Mouse (Mus musculus) A20 (cell line): ENCODE measurements around the gene Rorc.

Source experiments
- DNase-seq: peaks from one replicate; pipeline ENCODE4 v3.0.0-alpha.2; 2011; ENCODE audit warnings: low read depth, low spot score

The Rorc gene

DNA sequence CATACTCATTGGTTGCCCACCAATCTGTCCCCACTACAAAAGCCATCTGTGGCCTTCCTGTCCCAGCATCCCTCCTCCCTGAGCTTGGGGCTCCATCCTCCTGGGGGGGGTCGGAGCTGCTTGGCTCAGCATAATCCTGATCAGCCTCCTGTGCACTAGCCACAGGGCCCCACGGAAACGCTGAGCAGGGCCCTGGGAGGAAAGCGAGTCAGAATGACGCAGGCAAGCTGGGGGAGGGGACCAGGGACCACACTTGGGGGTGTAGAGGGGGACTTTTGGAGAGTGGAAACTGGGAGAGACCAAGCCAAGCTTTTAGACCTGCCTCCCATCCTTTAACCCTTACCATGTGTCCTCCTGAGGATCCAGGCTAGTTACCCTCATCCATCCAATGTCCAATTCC, 3.3 kb downstream of the Rorc start:
- no peak for DNase-seq

- DNase-seq: no peak
Observed at GRCm38 (mm10) chr3:94377028-94377923, 4.7 kb downstream of the Rorc start.

DNA sequence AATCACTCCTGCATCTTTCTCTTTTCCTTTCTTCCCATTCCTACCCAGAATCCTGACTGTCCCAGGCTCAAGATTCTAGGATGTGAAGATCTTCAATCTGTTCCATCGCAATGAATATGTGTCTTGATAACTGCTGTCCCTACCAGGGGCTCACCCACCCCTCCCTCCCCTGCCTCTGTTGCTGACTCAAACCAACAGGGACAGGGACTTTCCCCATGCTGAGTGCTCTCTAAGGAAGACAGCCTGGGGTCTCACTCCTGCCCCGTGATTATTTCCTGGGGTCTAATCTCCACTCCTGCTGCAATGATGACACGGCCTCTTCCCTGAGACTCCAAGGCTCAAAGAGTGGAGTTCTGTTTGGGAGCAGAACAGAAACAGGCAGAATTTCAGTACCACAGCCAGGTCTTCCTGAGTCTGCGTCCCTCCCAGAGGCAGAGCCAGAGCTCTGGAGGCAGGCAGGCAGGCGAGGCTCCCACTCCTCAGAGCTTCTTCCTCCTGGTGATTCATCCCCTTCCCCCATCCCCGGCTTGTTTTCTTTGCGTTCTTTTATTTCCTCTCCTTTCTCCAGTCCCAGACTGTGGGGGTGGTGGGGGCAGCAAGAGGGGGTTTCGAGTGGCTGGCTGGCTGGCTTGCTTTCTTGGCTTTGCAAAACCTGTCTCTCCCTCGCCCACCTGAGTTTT, 7.4 kb downstream of the Rorc start:
- DNase-seq: no peak

DNA sequence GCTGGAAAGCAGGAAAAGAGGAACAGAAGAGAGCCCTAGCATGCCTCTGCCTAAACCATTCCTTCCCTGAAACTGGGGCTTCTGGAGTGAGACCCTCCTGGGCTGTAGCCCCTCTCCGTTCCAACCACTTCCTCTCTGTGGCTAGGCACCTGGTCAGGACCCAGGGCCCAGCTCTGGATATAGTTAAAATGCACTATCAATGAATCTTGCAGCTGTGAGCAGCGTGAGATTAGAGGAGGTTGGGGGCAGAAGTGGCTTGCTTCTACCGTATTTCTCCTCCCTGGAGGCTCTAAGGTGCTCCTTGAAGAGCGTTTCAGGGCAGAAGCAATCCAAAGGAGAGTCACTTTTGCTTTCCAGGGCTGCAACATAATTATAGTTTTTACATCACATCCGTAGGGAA, 9.7 kb downstream of the Rorc start:
- peak; percentile 10 for DNase-seq

GRCm38 (mm10) chr3:94383476-94383875, 10.9 kb downstream of the Rorc start:
- DNase-seq: no peak

DNA sequence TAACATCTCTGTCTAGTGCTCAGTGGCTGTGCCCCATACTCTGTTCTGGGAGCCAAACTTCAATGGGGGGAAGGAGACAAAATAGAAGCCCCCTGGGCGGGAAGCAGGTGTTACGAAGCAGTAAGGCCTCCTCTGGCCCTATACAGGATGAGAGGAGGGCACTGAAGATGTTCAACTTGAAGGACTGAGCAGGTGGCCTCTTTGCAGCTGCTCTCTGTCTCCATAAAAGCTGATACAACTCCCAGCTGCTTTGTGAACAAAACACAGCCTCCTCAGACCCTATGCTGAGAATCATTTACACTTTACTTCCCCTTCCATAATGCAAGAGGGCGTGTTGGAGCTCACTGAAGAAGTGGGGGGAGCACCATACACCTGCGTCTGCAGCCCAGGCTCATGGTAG, 14.1 kb downstream of the Rorc start:
- DNase-seq: peak; percentile 72

DNA sequence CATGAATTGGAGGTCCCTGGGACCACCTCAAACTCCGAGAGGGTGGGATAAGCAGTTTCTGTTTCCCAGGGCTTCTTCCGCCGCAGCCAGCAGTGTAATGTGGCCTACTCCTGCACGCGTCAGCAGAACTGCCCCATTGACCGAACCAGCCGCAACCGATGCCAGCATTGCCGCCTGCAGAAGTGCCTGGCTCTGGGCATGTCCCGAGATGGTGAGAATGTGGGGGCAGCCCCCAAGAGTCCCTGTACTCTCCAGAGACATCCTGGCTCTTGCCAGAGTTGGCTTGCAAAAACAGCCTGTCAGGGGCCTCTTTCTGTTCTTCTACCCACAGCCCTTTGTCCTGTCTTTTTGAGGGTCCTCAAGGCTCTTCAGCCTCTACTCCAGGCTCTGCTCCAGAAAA, 14.8 kb downstream of the Rorc start:
- DNase-seq: no peak

DNA sequence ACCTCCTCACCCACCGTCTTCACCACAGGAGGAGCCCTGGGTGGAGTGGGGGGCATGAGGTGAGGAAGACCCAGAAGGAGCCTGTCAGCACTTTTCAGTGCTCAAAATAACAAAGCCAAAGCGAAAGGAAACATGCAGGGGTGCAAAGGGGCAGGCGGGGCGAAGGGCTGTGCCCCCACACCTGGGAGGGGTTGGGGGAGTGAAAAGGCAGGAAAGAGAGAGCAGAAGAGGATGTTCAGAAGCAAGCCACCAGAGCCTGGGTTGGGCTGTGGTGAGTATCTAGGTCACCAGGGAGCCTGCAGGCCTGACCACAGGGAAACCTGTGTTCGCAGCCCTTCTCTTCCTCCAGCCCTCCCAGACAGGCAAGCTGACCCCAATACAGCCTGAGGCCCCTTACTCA, 15.5 kb downstream of the Rorc start:
- no peak for DNase-seq

DNA sequence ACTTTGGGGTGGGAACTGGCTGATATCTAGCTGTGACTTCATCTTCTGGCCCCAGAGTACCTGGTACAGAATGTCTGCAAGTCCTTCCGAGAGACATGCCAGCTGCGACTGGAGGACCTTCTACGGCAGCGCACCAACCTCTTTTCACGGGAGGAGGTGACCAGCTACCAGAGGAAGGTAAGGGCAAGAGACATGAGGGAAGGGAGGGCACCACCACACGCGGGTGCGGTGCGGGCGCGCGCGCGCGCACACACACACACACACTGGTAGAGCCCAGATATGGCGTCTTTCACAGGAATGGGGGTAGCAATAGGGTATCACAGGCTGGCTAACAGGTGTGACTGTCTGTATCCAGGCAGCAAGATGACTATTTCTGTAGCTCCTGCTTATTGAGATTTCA, 16.8 kb downstream of the Rorc start:
- no peak for DNase-seq

- no peak for DNase-seq
Observed at GRCm38 (mm10) chr3:94391001-94391400, 18.4 kb downstream of the Rorc start.

DNA sequence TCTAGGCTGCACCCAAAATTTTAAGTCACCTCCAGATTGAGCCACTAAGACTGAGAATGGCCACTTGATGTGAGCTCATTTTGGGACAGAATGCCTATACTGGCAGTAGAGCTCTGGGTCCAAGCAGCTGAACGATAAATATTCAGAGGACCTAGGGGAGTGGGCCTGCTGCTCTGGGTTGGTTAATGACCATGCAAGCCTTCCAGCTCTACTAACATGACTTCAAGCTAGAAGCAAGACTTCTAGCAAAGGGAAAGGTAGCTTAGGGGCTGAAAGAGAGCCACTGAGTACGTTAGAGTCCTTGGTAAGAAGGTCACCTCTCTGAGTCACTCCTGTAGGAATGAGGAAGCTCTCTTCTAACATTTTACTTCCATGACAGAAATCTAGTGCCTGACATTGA, 19.5 kb downstream of the Rorc start:
- DNase-seq: no peak

DNA sequence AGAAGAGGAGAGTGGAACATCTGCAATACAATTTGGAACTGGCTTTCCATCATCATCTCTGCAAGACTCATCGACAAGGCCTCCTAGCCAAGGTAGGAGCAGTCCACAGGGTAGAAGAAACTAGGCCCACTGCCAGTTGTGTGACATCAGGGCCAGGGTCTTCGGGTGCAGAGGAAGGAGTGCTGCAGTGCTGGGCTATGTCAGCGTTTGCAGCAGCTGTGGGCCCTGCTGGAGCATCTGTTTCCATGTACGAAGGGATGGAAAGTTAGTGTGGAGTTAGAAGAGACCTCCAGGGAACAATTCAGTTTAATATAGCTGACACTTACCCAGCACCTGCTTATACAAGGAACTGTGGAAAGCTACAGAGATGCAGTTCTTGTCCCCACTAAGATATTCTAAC, 20.5 kb downstream of the Rorc start:
- no peak for DNase-seq

DNA sequence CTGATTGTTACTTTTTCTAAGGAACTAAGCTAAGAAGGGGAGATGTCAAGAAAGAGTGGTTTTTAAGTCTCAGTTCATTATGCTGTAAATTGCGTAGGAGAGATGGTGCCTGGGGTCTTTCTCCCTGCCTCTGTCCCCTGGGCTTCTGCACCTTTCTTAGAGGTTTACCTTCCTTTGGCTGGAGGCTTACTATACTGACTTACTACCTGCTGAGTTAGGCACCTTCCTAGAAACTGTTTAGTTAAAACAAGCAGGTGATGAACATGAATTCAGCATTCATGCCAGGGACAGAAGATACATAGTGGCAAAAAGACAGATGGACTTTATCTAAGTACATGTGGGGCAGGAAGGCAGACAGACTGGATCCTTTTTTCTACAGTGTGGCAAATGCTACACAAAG, 23.7 kb downstream of the Rorc start:
- no peak for DNase-seq

- no peak for DNase-seq
Observed at GRCm38 (mm10) chr3:94396851-94397250, 24.3 kb downstream of the Rorc start.

GRCm38 (mm10) chr3:94398217-94398616, 25.6 kb downstream of the Rorc start, which contains the start of gene Lingo4:
Lingo4 (plus strand) TSS chr3:94398517.
- DNase-seq: no peak

GRCm38 (mm10) chr3:94398943-94399481, 26.4 kb downstream of the Rorc start:
- DNase-seq: no peak

GRCm38 (mm10) chr3:94399663-94400310, 27.2 kb downstream of the Rorc start:
- no peak for DNase-seq

GRCm38 (mm10) chr3:94402451-94402850, 29.9 kb downstream of the Rorc start:
- no peak for DNase-seq

DNA sequence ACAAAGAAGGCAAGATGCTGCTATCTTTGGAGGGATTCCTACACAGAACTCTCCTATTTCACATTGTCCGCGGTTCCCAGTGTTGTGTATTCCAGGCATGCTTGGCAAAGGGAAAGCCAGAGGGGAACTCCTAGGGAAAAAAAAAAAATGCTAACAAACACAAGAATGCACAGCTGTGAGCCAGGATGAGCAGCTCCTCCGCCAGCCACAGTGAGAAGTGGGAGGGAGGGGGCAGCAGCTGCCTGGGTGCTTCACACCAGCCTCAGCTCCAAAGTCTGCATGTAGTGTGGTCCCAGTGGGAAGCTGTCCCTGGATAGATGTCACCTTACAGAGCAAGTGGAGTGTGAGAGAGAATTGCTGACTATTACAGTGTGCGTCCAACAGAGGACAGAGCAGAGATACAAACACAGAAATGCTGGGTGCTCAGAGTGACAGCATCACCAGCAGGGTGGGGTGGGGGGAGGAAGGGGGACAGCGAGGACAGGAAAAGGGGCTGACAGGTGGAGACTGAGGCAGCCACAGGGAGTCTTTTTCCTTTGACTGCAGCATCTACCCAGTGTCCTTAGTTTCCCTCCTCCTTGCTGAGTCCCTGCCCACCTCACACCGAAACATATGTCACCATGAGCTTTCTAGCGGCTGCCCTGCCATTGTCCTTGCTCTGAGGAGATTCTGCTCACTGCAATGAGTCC, 31.9 kb downstream of the Rorc start:
- no peak for DNase-seq

GRCm38 (mm10) chr3:94405561-94405960, 33.0 kb downstream of the Rorc start:
- DNase-seq: no peak

GRCm38 (mm10) chr3:94412530-94412929, 39.9 kb downstream of the Rorc start:
- DNase-seq: no peak
